8 mouse cellular contexts compared by ENCODE assay signal in genomic region chr13:113617891-113618823, GRCm38 (mm10). TPM values are rescaled to one million over a fixed set of nuclear protein-coding genes. Genes with fewer than 3 reads are reported as not detected.
DNase-seq lines count a peak whose midpoint lies in the region; ATAC-seq and TF ChIP-seq lines count a peak whose summit lies in the region.

Gene Snx18, minus strand, starts transcription at chr13:113618564.

- DNase-seq in MN1 (ENCODE audit: low spot score) = peak; percentile 97
- DNase-seq in cerebellum, adult 8-10 months = peak; percentile 89
- DNase-seq in forelimb bud, embryonic 11.5 days (ENCODE audit: low read depth, low spot score) = peak; percentile 92
- peak; percentile 95 for DNase-seq in heart, postnatal 4 days
- peak; percentile 81 to 89 for DNase-seq in layer of hippocampus, adult 8-10 months (ENCODE audit: low spot score in 2 of 2)
- DNase-seq in lung, embryonic 14.5 days = peak; percentile 98
- peak; percentile 93 for DNase-seq in testis, postnatal 14 days (ENCODE audit: low spot score)

- H3K9me3 ChIP-seq in lung, embryonic 14.5 days (ENCODE audit: low read depth, low read length) = no peaks in the 10 kb centered on the region

- peak within 1 kb of the TSS; percentile 94 for H3K4me2 ChIP-seq in lung, embryonic 14.5 days

- under 1% methylated on average over 119 of the region's 119 CpGs for WGBS in lung, embryonic 14.5 days

- peaks cover 33% of the 10 kb centered on the region for H3K4me1 ChIP-seq in lung, embryonic 14.5 days (ENCODE audit: insufficient read depth)

- H3K9ac ChIP-seq in lung, embryonic 14.5 days = peak within 1 kb of the TSS; percentile 91

- 0 out of 2 replicates have a peak, but pooled peaks cover 6% of the 10 kb centered on the region for H3K36me3 ChIP-seq in lung, embryonic 14.5 days (ENCODE audit: insufficient read depth)

- peak within 1 kb of the TSS; percentile 81 for H3K4me3 ChIP-seq in lung, embryonic 14.5 days (ENCODE audit: low read depth, low read length)

- H3K27me3 ChIP-seq in lung, embryonic 14.5 days (ENCODE audit: insufficient read depth, low read length) = no peaks in the 10 kb centered on the region

- TF ChIP-seq CTCF in lung, embryonic 14.5 days (IDR thresholded peaks at IDR 0.05; ENCODE audit: low read depth) = peak; percentile 90

- H3K27ac ChIP-seq in lung, embryonic 14.5 days (ENCODE audit: low read depth) = peak within 1 kb of the TSS; percentile 88

- ATAC-seq in lung, embryonic 14.5 days (ENCODE audit: insufficient read depth) = peak; percentile 91
- ATAC-seq in neutrophil, adult 5-6 weeks (ENCODE audit: extremely low read depth, insufficient number of reproducible peaks, low FRiP score, poor library complexity, severe bottlenecking) = peak; percentile 79

RNA-seq across cellular contexts. Expression of gene Snx18, which starts in this region (rescaled TPM):
- 10 to 100 TPM; 32.6 to 34.4 TPM for total RNA-seq in heart, postnatal 4 days (2021)
- 10 to 100 TPM; 21.4 to 28.5 (median 25.9) TPM for total RNA-seq in layer of hippocampus, adult 8-10 months (2022)
- polyA plus RNA-seq in lung, embryonic 14.5 days (2014; fragmentation: Nextera tagmentation; extraction: Ambion mirVana) = 29.9 and 30.2 TPM in 2 replicates
- 84.5 and 95.9 TPM in 2 replicates for total RNA-seq in neutrophil, adult 5-6 weeks (2017)

Comparison
In these comparisons a context has a peak if more than half of its experiments do, and no peak if none do; other contexts are left out.
1. Peak in every context shown above with its lines: DNase-seq, ATAC-seq, H3K4me3 ChIP-seq and H3K27ac ChIP-seq.